Mouse (Mus musculus) lung, postnatal 0 days (tissue): ENCODE measurements around the gene Use1.

Experiments
- CTCF ChIP-seq: IDR thresholded peaks from 2 replicates; pipeline ENCODE4 v1.5.1; 2016; ENCODE audit warnings: antibody characterized with exemption, mild to moderate bottlenecking
- EP300 ChIP-seq: IDR thresholded peaks from 2 replicates; pipeline ENCODE4 v1.6.1; 2016; ENCODE audit warnings: antibody characterized with exemption, mild to moderate bottlenecking, control low read depth

DNA sequence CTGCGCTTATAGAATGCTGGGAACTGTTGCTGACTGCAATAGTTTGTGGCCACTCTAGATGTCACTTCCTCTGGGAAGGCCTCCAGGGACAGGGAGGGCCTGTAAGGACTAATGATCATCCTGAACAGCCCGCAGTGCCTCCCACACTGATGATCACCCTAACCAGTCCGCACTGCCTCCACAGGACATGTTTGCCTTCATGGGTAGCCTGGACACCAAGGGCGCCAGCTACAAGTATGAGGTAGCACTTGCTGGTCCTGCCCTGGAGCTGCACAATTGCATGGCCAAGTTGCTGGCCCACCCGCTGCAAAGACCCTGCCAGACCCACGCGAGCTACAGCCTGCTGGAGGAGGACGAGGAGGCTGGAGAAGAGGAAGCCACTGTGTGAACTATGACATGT lies 37.4 kb downstream of the Use1 start:
- no peak for TF ChIP-seq CTCF
- TF ChIP-seq EP300, result no peak
